Mouse (Mus musculus) retina, embryonic 14.5 days (tissue): ENCODE measurements at regions not wholly inside any gene's neighbourhood (a gene's known extent, or its start where the extent isn't known, plus 50 kb on each side); places are given as distances from the start of the nearest gene placed in this dataset.
"Not testable (repeated sequence)": the region's sequence is repeated elsewhere in the genome, so short reads cannot be mapped to it uniquely, and the experiment has no call there.

Experiments used
- DNase-seq: peaks from one replicate; pipeline ENCODE4 v3.0.0-alpha.2; 2015; ENCODE audit warnings: low spot score

GRCm38 (mm10) chr16:50779030-50779784 is 188.3 kb upstream of the Ccdc54 start:
- peak; percentile 22 for DNase-seq

GRCm38 (mm10) chr16:50774699-50775098 is 183.7 kb upstream of the Ccdc54 start:
- not testable (repeated sequence) for DNase-seq

- no peak for DNase-seq
Observed at GRCm38 (mm10) chr16:50766055-50766770, 175.3 kb upstream of the Ccdc54 start.

- DNase-seq: no peak
Observed at GRCm38 (mm10) chr16:50762096-50762495, 171.1 kb upstream of the Ccdc54 start.

- no peak for DNase-seq
Observed at GRCm38 (mm10) chr16:50759979-50760378, 169.0 kb upstream of the Ccdc54 start.

- peak; percentile 70 for DNase-seq
Observed at GRCm38 (mm10) chr16:50756696-50757095, 165.7 kb upstream of the Ccdc54 start.

- no peak for DNase-seq
Observed at GRCm38 (mm10) chr16:50753612-50754389, 162.8 kb upstream of the Ccdc54 start.

GRCm38 (mm10) chr16:50753046-50753445 is 162.1 kb upstream of the Ccdc54 start:
- DNase-seq: no peak

GRCm38 (mm10) chr16:50752277-50752600 is 161.3 kb upstream of the Ccdc54 start:
- no peak for DNase-seq

GRCm38 (mm10) chr16:50751495-50752276 is 160.7 kb upstream of the Ccdc54 start:
- DNase-seq: no peak

GRCm38 (mm10) chr16:50747698-50748097 is 156.7 kb upstream of the Ccdc54 start:
- DNase-seq: no peak

- no peak for DNase-seq
Observed at GRCm38 (mm10) chr16:50745723-50746122, 154.8 kb upstream of the Ccdc54 start.

- peak; percentile 13 for DNase-seq
Observed at GRCm38 (mm10) chr16:50737396-50737843, 146.5 kb upstream of the Ccdc54 start.

- DNase-seq: peak; percentile 97
Observed at GRCm38 (mm10) chr16:50736151-50737047, 145.4 kb upstream of the Ccdc54 start.

- DNase-seq: no peak
Observed at GRCm38 (mm10) chr16:50733359-50733758, 142.4 kb upstream of the Ccdc54 start.

GRCm38 (mm10) chr16:50732082-50733006 is 141.4 kb upstream of the Ccdc54 start:
- peak; percentile 88 for DNase-seq

- no peak for DNase-seq
Observed at GRCm38 (mm10) chr16:50729341-50729740, 138.4 kb upstream of the Ccdc54 start.

GRCm38 (mm10) chr16:50723144-50723543 is 132.2 kb upstream of the Ccdc54 start:
- no peak for DNase-seq

GRCm38 (mm10) chr16:50717306-50718017 is 126.5 kb upstream of the Ccdc54 start:
- DNase-seq: peak; percentile 69
